Mouse (Mus musculus): ENCODE measurements around the gene Donson. TPM values are rescaled to one million over a fixed set of nuclear protein-coding genes. Genes with fewer than 3 reads are reported as not detected.

Gene Donson
- 32.5 and 39.3 TPM in 2 replicates for polyA plus RNA-seq (2015; fragmentation: Nextera tagmentation; extraction: Ambion mirVana)

DNA sequence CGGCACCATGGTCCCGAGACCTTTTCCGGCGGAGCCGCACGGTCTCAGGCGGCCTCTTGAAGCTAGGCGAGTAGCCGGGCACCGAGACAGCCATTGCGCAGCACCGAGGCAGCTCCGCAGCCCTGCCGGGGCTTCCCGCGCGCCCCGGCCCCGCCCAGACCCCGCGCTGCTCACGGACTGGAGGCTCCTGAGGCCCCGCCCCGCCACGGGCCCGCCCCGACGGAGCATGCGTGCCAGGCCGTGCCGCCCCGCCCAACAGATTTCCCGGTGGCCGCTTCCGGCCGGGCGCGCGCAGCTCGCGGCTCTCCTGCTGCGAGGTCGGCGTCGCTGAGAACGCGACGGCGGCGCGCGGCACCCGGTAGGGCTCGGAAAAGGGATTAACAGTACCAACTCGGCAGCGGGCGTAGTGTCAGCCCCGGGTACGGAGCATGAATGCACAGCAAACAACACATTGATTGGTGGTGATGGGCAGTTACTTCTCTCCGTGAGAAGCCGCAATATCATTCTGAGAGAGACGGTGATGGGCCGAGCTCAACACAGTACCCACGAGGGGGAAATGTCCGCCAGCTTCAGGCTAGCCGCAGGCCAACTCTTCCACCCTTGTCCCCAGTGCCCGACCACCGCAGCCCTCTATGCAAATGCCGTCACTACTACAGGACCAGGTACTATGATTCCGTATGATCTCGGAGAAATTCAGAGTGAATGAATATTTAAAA, at the start of gene Donson:
Gene Donson, minus strand, starts transcription at position 152 of the 716 bp plus-strand sequence.

DNA sequence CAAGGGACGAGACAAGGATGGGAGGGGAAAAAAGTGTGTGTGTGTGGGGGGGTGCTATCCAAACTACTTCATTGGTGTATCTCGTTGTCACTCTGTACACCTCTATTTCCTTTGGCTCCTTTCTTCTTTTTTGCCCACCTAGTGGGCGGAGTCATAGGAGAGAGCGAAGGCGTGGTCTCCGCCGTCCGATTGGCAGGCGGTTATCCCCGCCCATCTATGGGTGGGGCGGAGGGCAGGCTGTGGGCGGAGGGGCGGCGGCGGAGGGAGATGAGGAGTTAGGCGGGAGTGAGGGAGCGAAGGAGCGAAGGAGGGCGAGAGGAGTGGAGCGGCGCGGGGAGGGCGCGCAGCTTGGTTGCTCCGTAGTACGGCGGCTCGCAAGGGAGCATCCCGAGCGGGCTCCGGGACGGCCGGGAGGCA, 40.5 kb upstream of the Donson start, which contains the start of gene Itsn1:
Gene Itsn1, plus strand, starts transcription at position 216 of the 417 bp plus-strand sequence.

GRCm38 (mm10) chr16:91728123-91729065, 39.8 kb upstream of the Donson start, which contains the start of gene Cryzl1:
Gene Cryzl1, minus strand, starts transcription at chr16:91728975.

DNA sequence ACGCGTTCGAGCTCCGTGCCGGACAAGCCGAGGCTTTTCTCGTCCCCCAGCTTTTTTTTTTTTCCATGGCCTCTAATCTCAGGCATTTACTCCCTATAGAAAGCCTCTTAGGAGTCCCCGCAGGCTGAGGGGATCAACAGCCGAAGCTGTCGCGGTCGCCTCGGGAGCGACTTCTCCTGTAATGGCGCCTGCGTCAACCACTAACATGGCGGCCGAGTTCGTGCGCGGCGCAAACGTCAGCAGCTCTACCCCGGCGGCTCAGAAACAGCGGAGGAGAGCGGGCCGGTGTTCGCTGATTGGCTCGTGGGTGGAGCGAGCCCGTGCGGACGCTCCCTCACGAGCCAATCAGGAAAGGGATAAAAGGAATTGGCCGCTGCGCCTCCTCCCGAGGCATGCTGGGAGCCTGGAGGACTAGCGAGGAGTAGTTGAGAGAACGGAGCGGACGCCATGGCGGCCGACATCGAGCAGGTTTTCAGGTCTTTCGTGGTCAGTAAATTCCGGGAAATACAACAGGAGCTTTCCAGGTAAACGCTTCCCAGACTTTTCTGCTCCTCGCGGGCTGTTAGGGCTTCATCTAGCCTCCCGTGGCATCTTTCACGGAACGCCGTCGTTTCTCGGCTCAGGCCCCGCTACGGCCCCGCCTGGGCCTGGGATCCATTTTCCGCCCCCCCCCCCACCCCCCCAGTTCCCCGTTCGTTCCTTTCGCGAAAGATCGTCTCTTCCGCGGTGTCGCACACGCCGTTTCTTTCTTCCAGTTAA, 40.9 kb downstream of the Donson start, which contains the start of gene Son:
Gene Son, plus strand, starts transcription at position 46 of the 759 bp plus-strand sequence.

GRCm38 (mm10) chr16:91646681-91647419, 41.7 kb downstream of the Donson start, which contains the start of gene Gart:
Gene Gart, minus strand, starts transcription at chr16:91646952.

Other genes starting within 250 kb of the Donson start
- gene Ifnar1, start 203.5 kb downstream of the Donson start, polyA plus RNA-seq (2015; fragmentation: Nextera tagmentation; extraction: Ambion mirVana) = 20.7 and 25.3 TPM in 2 replicates
- gene Ifngr2, start 141.7 kb downstream of the Donson start, polyA plus RNA-seq (2015; fragmentation: Nextera tagmentation; extraction: Ambion mirVana) = 28.0 and 31.7 TPM in 2 replicates
- 16.6 and 21.8 TPM in 2 replicates for gene Tmem50b, start 91.0 kb downstream of the Donson start, polyA plus RNA-seq (2015; fragmentation: Nextera tagmentation; extraction: Ambion mirVana)
- gene Dnajc28, start 69.7 kb downstream of the Donson start, polyA plus RNA-seq (2015; fragmentation: Nextera tagmentation; extraction: Ambion mirVana) = 2.6 and 2.8 TPM in 2 replicates
- 94.2 and 94.3 TPM in 2 replicates for gene Gart, start 41.8 kb downstream of the Donson start, polyA plus RNA-seq (2015; fragmentation: Nextera tagmentation; extraction: Ambion mirVana)
- 96.2 and 109 TPM in 2 replicates for gene Son, start 41.3 kb downstream of the Donson start, polyA plus RNA-seq (2015; fragmentation: Nextera tagmentation; extraction: Ambion mirVana)
- 35.3 and 39.6 TPM in 2 replicates for gene Cryzl1, start 40.2 kb upstream of the Donson start, polyA plus RNA-seq (2015; fragmentation: Nextera tagmentation; extraction: Ambion mirVana)
- 31.4 and 31.6 TPM in 2 replicates for gene Itsn1, start 40.5 kb upstream of the Donson start, polyA plus RNA-seq (2015; fragmentation: Nextera tagmentation; extraction: Ambion mirVana)

All from spleen, postnatal 0 days (tissue).